Mouse (Mus musculus): ENCODE results near the gene Gadl1. TPM values are rescaled to one million over a fixed set of nuclear protein-coding genes. Genes with fewer than 3 reads are reported as not detected.

Gene Gadl1
- under 1 TPM in 1 of 2 experiments, not detected in 1; 0.29 TPM for total RNA-seq (2023)

GRCm38 (mm10) chr9:115909155-115909554 lies at the start of gene Gadl1:
TSS of gene Gadl1 (plus strand) at chr9:115909455.

Data from monocyte, adult 59 days (primary cell).